Mouse (Mus musculus) stomach, postnatal 0 days (tissue): ENCODE results near the gene Dhx38.

Source experiments
- CTCF ChIP-seq: IDR thresholded peaks from 2 replicates; pipeline ENCODE4 v1.5.1; 2016; ENCODE audit warnings: antibody characterized with exemption, low read depth, mild to moderate bottlenecking, moderate library complexity
- EP300 ChIP-seq: optimal IDR thresholded peaks from 2 replicates; pipeline ENCODE3; 2016; ENCODE audit warnings: antibody characterized with exemption

DNA sequence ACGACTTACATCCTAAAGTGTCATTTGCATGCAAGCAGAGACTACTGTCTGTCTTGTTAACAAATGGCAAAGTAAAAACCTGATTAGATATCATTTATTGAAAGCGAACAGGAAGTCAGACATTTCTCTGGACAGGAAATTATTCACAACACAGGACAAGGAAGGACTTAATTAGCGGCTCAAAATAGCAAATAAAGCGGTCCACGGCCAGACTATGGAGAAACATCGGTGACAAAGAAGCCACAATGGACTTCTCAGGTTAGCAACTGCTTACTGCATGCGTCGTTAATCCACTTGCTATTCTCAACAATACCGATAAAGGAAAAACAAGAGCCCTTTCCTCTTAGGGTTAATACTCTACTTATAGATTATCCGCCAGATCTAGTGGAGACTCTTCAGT lies 895 bp downstream of the Dhx38 start:
- TF ChIP-seq CTCF, result no peak
- no peak for TF ChIP-seq EP300
